Mouse (Mus musculus) frontal cortex, postnatal 10 days (tissue): ENCODE results near the gene Fmo2.

Experiments used
- DNase-seq, 2 experiments: peaks; one replicate each; pipeline ENCODE4 v3.0.0; 2022; ENCODE audit warnings: low spot score in 2 of 2, mixed read lengths in 1 of 2

Gene Fmo2

GRCm38 (mm10) chr1:162891980-162892451 lies 6.5 kb downstream of the Fmo2 start:
- no peak for DNase-seq

DNA sequence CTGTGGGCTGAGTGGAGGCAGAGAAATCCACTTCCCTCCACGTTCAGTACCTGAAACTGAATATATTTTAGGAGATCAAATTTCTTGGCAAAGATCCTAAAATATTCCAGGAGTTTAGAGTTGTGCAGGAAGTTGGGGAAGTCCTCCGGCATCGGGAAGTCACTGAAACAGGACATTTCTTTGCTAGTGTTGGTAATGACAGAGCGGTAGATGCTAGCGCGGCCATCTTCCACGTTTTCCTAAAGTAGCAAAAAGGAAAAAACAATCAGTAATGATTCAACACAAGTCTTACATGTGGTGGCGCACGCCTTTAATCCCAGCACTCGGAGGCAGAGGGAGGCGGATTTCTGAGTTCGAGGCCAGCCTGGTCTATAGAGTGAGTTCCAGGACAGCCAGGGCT lies 9.9 kb downstream of the Fmo2 start:
- DNase-seq: no peak

GRCm38 (mm10) chr1:162887644-162888043 lies 10.9 kb downstream of the Fmo2 start:
- no peak for DNase-seq

GRCm38 (mm10) chr1:162886138-162886816 lies 12.2 kb downstream of the Fmo2 start:
- DNase-seq: no peak

- DNase-seq: no peak
Measured at GRCm38 (mm10) chr1:162882681-162883080, 15.8 kb downstream of the Fmo2 start.

- DNase-seq: peak in 1 of 2 experiments; percentile 17
Measured at GRCm38 (mm10) chr1:162879595-162880369, 18.7 kb downstream of the Fmo2 start.

GRCm38 (mm10) chr1:162875091-162875490 lies 23.4 kb downstream of the Fmo2 start:
- DNase-seq: no peak

DNA sequence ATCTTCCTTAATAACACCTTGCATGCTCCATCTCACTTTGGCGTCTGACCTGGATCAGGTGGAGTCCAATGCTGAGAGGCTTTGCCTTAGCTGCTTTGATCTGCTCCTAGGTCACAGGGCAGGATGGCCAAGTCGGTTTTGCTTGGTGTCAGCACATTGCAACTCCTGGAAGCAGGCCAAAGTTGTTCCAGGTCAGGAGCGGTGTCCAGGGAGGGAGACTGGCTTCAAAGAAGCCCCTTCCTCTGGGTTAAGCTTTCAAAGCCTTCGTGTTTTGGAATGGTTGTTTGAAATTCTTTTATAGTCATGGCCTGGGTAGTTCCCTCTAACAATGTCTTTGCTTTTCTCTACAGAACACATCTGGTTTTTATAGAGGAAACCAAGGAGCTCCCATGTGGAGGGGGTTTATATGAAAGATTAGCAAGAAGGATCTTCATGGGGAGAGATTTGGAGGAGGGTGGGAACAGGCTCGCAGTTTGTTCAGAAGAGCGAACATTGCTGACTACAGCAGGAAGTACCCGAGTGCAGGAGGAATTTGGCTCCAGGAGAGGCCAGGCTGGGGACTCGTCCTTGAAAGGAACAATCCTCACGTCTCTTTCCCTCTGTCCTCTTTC lies 26.7 kb downstream of the Fmo2 start:
- DNase-seq: no peak

DNA sequence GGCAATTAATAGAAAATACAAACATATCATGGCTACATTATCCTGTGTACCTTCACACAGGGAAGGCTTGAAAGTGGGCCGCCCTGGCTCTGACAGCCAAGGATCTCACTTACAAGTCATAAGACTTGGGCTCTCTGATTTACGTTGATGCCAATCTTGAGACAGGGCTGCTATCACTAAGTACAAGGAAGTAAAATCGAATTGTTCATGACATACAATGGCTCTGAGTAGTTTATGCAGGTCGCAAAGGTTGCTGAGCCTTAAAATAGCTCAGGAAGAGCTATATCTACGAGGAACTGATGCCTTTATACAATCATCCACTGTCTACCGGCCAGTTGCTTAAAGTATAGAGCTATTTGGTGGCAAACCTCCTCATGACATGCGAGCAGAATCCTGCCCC lies 27.5 kb downstream of the Fmo2 start:
- no peak for DNase-seq

DNA sequence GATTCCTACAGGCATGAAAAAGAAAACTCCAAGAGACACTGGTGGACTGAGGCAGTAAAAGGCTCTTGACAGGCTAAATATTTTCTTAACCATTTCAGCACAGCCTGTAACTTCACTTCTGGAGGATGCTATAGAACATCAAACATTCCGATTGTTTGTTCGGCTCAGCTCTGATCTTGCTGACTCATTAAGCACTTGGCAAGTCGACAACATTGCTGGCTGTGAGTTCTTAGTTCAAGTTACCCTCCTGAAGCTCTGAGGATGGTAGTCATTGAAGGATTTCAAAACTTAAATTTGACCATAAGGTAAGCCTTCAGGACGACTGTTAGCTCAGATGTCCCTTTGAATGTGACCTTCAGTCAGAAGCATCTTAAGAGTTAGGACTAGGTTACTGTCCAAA lies 31.1 kb downstream of the Fmo2 start:
- DNase-seq: no peak

GRCm38 (mm10) chr1:162866280-162866681 lies 32.2 kb downstream of the Fmo2 start, which contains the start of gene Fmo1:
Gene Fmo1, minus strand, starts transcription at chr1:162866610.
- DNase-seq: no peak

DNA sequence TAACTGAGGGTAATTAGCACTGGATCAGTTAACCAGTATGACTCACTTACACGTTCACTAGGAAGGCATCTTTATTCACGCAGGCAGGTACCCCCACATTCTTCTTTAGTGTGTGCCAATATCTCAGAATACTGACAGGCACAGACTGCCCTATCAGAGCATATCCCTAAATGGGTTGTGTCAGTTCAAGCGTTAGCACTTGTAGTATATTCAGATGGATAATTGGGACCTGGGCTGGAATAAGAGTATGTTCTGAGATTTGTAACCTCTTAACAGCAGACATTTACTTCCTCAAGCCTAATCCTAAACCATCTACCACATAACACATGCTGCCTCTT lies 33.1 kb downstream of the Fmo2 start:
- no peak for DNase-seq

GRCm38 (mm10) chr1:162864816-162865492 lies 33.6 kb downstream of the Fmo2 start:
- DNase-seq: no peak

- no peak for DNase-seq
Measured at GRCm38 (mm10) chr1:162864279-162864678, 34.2 kb downstream of the Fmo2 start.

DNA sequence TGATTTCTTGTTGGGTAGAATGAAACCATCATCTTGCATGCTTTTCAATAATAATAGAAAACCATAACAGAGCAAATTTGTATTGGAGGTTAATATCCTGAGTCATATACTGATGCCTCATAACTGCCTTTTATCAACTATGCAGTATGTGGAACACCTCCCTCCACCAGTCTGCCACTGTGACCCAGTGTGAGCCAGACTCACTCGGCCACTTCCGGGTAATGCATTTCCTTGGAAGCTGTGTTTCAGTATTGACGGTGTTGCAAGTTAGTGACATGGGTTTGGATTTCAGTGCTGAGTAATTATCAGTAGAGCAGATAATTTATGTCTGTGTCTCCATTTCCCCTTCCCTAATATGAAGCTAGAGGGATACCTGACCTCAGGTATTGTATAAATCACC lies 34.9 kb downstream of the Fmo2 start:
- DNase-seq: no peak

- no peak for DNase-seq
Measured at GRCm38 (mm10) chr1:162862328-162862727, 36.2 kb downstream of the Fmo2 start.

- no peak for DNase-seq
Measured at GRCm38 (mm10) chr1:162859996-162860605, 38.4 kb downstream of the Fmo2 start.

DNA sequence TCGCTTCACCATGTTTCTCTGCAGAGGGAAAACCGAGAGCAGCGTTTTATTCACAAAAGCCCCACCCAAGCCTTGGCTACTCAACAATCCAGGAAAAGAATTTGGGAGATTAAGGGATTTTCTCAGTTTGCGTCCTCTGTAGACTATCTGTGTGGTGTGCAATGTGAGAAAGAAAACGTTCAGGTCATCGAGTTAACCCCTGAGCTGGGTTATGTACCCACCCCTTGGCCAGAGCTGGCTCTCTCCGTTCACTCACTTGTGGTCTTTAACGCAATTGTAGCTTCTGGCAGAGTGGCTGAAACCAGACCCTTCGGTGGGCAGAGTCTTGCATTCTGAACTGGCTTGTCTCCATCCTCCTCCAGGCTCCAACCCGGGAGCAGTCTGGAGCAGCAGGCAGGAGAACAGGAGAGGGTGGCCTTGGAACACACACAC lies 39.0 kb downstream of the Fmo2 start:
- peak in 1 of 2 experiments; percentile 8 for DNase-seq

DNA sequence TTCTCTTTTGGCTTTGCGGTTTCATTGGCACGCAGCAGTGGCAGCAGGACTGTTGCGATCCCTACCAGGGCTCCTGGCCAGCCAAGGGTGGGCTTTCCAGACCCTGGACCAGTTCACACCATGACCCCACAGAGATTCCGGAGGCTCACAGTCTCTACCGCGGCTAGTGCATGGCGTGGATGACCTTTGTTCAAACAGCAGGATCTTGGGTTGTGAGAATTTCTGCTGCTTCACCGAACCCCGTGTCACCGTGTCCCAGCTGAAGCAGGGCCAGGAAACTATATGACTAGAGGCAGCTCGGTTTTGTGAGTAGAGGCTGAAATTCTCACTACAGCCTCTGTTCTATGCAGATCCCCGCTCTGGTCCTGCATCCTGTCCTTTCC lies 39.8 kb downstream of the Fmo2 start:
- peak in 1 of 2 experiments; percentile 9 for DNase-seq

DNA sequence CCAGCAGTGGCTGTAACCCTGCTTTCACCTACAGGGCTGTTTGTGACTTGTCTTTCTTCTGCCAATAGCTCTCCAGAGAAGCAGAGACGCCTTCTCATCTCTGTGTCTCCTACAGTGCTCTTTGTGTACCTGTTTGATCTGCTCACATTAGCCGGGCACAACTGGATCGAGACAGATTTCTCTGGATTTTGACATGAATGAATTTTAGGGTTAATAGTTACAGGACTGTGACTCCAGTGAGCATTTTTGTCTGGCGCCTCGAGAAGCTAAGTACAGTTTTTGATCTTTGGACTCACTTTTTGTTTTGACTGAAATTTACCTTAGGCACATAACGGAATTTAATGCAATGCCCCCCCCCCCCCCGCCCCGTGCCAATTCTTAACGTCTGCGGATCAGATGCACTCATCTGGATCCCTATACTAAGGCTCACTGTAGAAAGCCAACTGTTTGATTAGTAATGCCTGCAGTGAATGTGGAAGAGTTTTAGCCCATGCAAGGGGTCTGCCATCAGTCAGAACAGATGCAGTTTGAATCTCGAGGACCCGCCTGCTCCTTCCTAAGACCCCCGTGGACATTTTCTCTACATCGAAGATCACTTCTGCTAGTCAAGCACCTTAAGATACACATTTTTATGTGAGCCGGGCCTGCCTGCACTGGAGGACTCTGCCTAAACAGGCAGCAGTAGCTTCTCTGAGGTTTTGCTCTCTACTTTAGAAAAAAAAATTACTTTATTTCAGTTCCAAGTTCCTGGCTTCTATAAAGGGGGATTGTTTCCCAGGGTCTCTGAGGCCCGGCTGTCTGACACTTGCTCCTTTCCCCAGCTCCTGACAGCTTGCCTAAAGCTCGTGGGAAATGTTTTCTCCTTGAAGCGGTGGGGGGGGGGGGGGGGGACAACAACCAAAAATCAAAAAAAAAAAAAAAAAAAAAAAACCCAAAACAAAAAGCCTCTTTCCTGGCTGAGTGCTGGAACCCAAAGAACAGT lies 40.5 kb downstream of the Fmo2 start:
- DNase-seq: no peak
